Mouse (Mus musculus): Measurements from ENCODE around the gene Zfp281. TPM values are rescaled to one million over a fixed set of nuclear protein-coding genes. Genes with fewer than 3 reads are reported as not detected.

Zfp281 gene
- polyA plus RNA-seq, 1 experiment from 2014 or later: 22.5 TPM

GRCm38 (mm10) chr1:136669926-136670325 is 45.2 kb downstream of the Zfp281 start:
- 72% methylated on average over 7 of the region's 7 CpGs for WGBS
- H3K36me3 ChIP-seq: no peaks in the 10 kb centered on the region
- no peaks in the 10 kb centered on the region; the same call in 1 of the 2 replicates for H3K27me3 ChIP-seq (ENCODE audit: insufficient read depth, poor library complexity, severe bottlenecking)
- H3K4me1 ChIP-seq: peaks cover 16% of the 10 kb centered on the region
- no peak for DNase-seq (ENCODE audit: low spot score)
- H3K9me3 ChIP-seq: no peaks in the 10 kb centered on the region
- no peak overlapping the region for H3K4me3 ChIP-seq
- H3K27ac ChIP-seq: 0 out of 2 replicates have a peak overlapping the region, but pooled peaks have one; percentile 52

GRCm38 (mm10) chr1:136670421-136670820 is 45.7 kb downstream of the Zfp281 start:
- peak overlapping the region; percentile 52; the same call in 1 of the 2 replicates for H3K27ac ChIP-seq
- WGBS: 29% methylated on average over 16 of the region's 16 CpGs

GRCm38 (mm10) chr1:136671767-136672434 is 47.2 kb downstream of the Zfp281 start:
- no peaks in the 10 kb centered on the region; the same call in 1 of the 2 replicates for H3K27me3 ChIP-seq (ENCODE audit: insufficient read depth, poor library complexity, severe bottlenecking)
- no peak for DNase-seq (ENCODE audit: low spot score)
- H3K9me3 ChIP-seq: no peaks in the 10 kb centered on the region
- WGBS: 90% methylated on average over 12 of the region's 12 CpGs
- no peak overlapping the region for H3K4me3 ChIP-seq
- no peaks in the 10 kb centered on the region for H3K36me3 ChIP-seq
- H3K4me1 ChIP-seq: peaks cover 16% of the 10 kb centered on the region
- no peak overlapping the region for H3K27ac ChIP-seq

More at GRCm38 (mm10) chr1:136670421-136670820, 45.7 kb downstream of the Zfp281 start:
- Histone ChIP-seq H3K9me3 (no peaks in the 10 kb centered on the region), H3K4me1 (peaks cover 16% of the 10 kb centered on the region), H3K4me3 (peak overlapping the region; percentile 28; the same call in 1 of the 2 replicates), H3K27me3 (ENCODE audit: insufficient read depth, poor library complexity, severe bottlenecking) (no peaks in the 10 kb centered on the region; the same call in 1 of the 2 replicates), H3K36me3 (no peaks in the 10 kb centered on the region)
- DNase-seq (ENCODE audit: low spot score): no peak

GRCm38 (mm10) chr1:136672564-136672963 is 47.9 kb downstream of the Zfp281 start:
- H3K9me3 ChIP-seq: no peaks in the 10 kb centered on the region
- no peaks in the 10 kb centered on the region; the same call in 1 of the 2 replicates for H3K27me3 ChIP-seq (ENCODE audit: insufficient read depth, poor library complexity, severe bottlenecking)
- H3K4me1 ChIP-seq: peaks cover 16% of the 10 kb centered on the region
- WGBS: 82% methylated on average over 6 of the region's 6 CpGs
- H3K27ac ChIP-seq: no peak overlapping the region
- H3K36me3 ChIP-seq: no peaks in the 10 kb centered on the region
- no peak overlapping the region for H3K4me3 ChIP-seq
- DNase-seq (ENCODE audit: low spot score): no peak

- no peaks in the 10 kb centered on the region; the same call in 1 of the 2 replicates for H3K27me3 ChIP-seq (ENCODE audit: insufficient read depth, poor library complexity, severe bottlenecking)
- no peaks in the 10 kb centered on the region for H3K9me3 ChIP-seq
- H3K27ac ChIP-seq: no peak overlapping the region
- no peak for DNase-seq (ENCODE audit: low spot score)
- no peaks in the 10 kb centered on the region for H3K36me3 ChIP-seq
- 32% methylated on average over 4 of the region's 4 CpGs for WGBS
- peaks cover 16% of the 10 kb centered on the region for H3K4me1 ChIP-seq
- H3K4me3 ChIP-seq: no peak overlapping the region
These were observed 48.6 kb downstream of the Zfp281 start for GRCm38 (mm10) chr1:136673293-136673692.

- Histone ChIP-seq H3K9me3 (no peaks in the 10 kb centered on the region), H3K27me3 (ENCODE audit: insufficient read depth, poor library complexity, severe bottlenecking) (no peaks in the 10 kb centered on the region; the same call in 1 of the 2 replicates), H3K27ac (peak overlapping the region; percentile 30), H3K36me3 (no peaks in the 10 kb centered on the region), H3K4me3 (peak overlapping the region; percentile 18), H3K4me1 (peaks cover 16% of the 10 kb centered on the region)
- no peak for DNase-seq (ENCODE audit: low spot score)
- WGBS: 13% methylated on average over 25 of the region's 25 CpGs
These were observed 50.1 kb downstream of the Zfp281 start for GRCm38 (mm10) chr1:136674548-136675455.

- no peak for DNase-seq (ENCODE audit: low spot score)
- 83% methylated on average over 16 of the region's 16 CpGs for WGBS
- H3K36me3 ChIP-seq: no peaks in the 10 kb centered on the region
- peaks cover 9% of the 10 kb centered on the region for H3K4me1 ChIP-seq
- no peaks in the 10 kb centered on the region for H3K9me3 ChIP-seq
- no peak overlapping the region for H3K27ac ChIP-seq
- no peak overlapping the region for H3K4me3 ChIP-seq
- no peaks in the 10 kb centered on the region; the same call in 1 of the 2 replicates for H3K27me3 ChIP-seq (ENCODE audit: insufficient read depth, poor library complexity, severe bottlenecking)
These were observed 51.2 kb downstream of the Zfp281 start for GRCm38 (mm10) chr1:136675736-136676444.

- H3K9me3 ChIP-seq: no peaks in the 10 kb centered on the region
- no peaks in the 10 kb centered on the region for H3K36me3 ChIP-seq
- no peak overlapping the region for H3K27ac ChIP-seq
- no peaks in the 10 kb centered on the region; the same call in 1 of the 2 replicates for H3K27me3 ChIP-seq (ENCODE audit: insufficient read depth, poor library complexity, severe bottlenecking)
- 57% methylated on average over 6 of the region's 6 CpGs for WGBS
- DNase-seq (ENCODE audit: low spot score): no peak
- H3K4me3 ChIP-seq: no peak overlapping the region
- peaks cover 6% of the 10 kb centered on the region for H3K4me1 ChIP-seq
These were observed 51.7 kb downstream of the Zfp281 start for GRCm38 (mm10) chr1:136676445-136676755.

GRCm38 (mm10) chr1:136677847-136678325 is 53.2 kb downstream of the Zfp281 start:
- DNase-seq (ENCODE audit: low spot score): no peak
- 75% methylated on average over 3 of the region's 3 CpGs for WGBS
- H3K9me3 ChIP-seq: no peaks in the 10 kb centered on the region

GRCm38 (mm10) chr1:136678836-136679235 is 54.1 kb downstream of the Zfp281 start:
- no peaks in the 10 kb centered on the region for H3K27me3 ChIP-seq (ENCODE audit: insufficient read depth, poor library complexity, severe bottlenecking)
- H3K36me3 ChIP-seq: no peaks in the 10 kb centered on the region
- H3K27ac ChIP-seq: no peak overlapping the region
- no peak overlapping the region for H3K4me3 ChIP-seq
- H3K9me3 ChIP-seq: no peaks in the 10 kb centered on the region
- no peak for DNase-seq (ENCODE audit: low spot score)
- 51% methylated on average over 4 of the region's 4 CpGs for WGBS
- peaks cover 13% of the 10 kb centered on the region for H3K4me1 ChIP-seq

More at GRCm38 (mm10) chr1:136677847-136678325, 53.2 kb downstream of the Zfp281 start:
- Histone ChIP-seq H3K27ac (no peak overlapping the region), H3K27me3 (ENCODE audit: insufficient read depth, poor library complexity, severe bottlenecking) (no peaks in the 10 kb centered on the region), H3K4me1 (peaks cover 9% of the 10 kb centered on the region), H3K36me3 (no peaks in the 10 kb centered on the region), H3K4me3 (no peak overlapping the region)

All from heart, embryonic 10.5 days (tissue).